Comparison of ENCODE assay signal across 9 mouse cellular contexts in the genomic region with DNA sequence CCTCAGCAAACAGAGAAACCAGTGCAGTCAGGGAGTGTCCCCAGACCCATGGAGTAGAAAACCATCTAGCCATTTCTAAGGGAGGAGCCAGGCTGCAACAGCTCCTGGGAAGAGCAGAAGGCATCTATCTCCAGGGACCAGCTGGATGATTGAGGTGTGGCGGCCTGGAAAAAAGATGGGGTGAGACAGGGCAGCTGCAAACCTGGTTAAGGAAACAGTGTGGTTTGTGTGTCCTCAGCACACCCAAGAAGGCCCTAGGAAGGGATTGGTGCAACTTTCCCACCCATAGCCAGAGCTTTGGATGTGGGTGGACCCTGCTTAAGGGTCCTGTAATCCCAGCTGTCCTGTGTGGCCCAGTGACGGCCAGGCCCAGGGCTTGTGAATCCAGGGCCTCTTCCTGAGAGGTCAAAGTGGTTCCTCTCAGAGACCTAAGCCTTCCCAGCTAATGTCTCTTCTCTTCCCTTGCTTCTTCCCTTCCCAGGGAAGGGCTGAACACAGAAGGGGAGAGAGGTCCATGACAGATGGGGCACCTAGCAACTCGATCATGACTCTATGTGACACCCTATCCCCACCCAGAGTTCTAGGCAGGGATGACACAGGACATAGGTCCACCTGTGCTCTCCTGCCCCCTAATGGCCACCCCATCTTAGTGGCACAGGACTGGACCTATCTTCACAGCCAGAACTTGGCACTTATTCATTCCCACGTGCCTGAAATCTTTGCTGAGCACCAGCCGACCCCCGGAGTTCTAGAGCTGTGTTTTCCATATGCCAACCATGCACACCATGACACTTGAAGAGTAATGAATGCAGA. TPM values are rescaled to one million over a fixed set of nuclear protein-coding genes. Genes with fewer than 3 reads are reported as not detected.
A peak's percentile ranks its signal among the peaks of the same experiment; 100 is the strongest.
DNase-seq lines count a peak whose midpoint lies in the region; TF ChIP-seq lines count a peak whose summit lies in the region.
"Had no signal": no experiment of that assay in that cellular context is flagged by ENCODE, and none has a peak within 500 bp of the region (broad histone marks: within the 10 kb centered on the region; RNA-seq: fewer than 3 reads in every experiment).

No protein-coding gene starts in this region.

- 56% methylated on average over 6 of the region's 6 CpGs for WGBS in thymus, adult 2 months

- no peaks in the 10 kb centered on the region for H3K4me1 ChIP-seq in thymus, adult 2 months (replicated peaks; ENCODE audit: control insufficient read depth, insufficient read depth, low read length)
- H3K4me1 ChIP-seq: neural tube, embryonic 13.5 days had no signal

- no peaks in the 10 kb centered on the region for H3K36me3 ChIP-seq in thymus, adult 2 months (ENCODE audit: control insufficient read depth, insufficient read depth, low read length)
- H3K36me3 ChIP-seq: neural tube, embryonic 13.5 days had no signal

- H3K27ac ChIP-seq in thymus, adult 2 months (ENCODE audit: control insufficient read depth, insufficient read depth, low read length) = no peak overlapping the region
- H3K27ac ChIP-seq: neural tube, embryonic 13.5 days had no signal

- no peak for TF ChIP-seq CTCF in thymus, adult 2 months (IDR thresholded peaks at IDR 0.05; ENCODE audit: borderline replicate concordance, control insufficient read depth, extremely low read depth, insufficient read depth, low read length, poor library complexity)

- peak; percentile 54 for DNase-seq in thymus, adult 2 months
- DNase-seq in thymus, adult 18-20 months = no peak
- peak; percentile 54 for DNase-seq in adrenal gland, postnatal 25 days
- DNase-seq in gastrocnemius, postnatal 10 days = peak; percentile 40
- DNase-seq in kidney, postnatal 14 days = peak; percentile 50
- DNase-seq in natural killer cell, adult 2 months (ENCODE audit: low spot score in 2 of 2) = peak; percentile 36 to 71
- no peak for DNase-seq in layer of hippocampus, adult 9-11 months
- no peak for DNase-seq in left cerebral cortex, adult 9 months (ENCODE audit: low spot score in 2 of 2)

- H3K27me3 ChIP-seq in thymus, adult 2 months (ENCODE audit: control insufficient read depth, insufficient read depth, low read length) = no peaks in the 10 kb centered on the region
- H3K27me3 ChIP-seq: neural tube, embryonic 13.5 days had no signal

- H3K4me3 ChIP-seq in thymus, adult 2 months (ENCODE audit: control insufficient read depth, insufficient read depth, low read length) = no peak overlapping the region
- H3K4me3 ChIP-seq: neural tube, embryonic 13.5 days had no signal

- TF ChIP-seq POLR2A in thymus, adult 2 months (IDR thresholded peaks at IDR 0.05; ENCODE audit: control insufficient read depth, extremely low read depth, insufficient read depth, low read length, poor library complexity) = no peak

RNA-seq across cellular contexts. Expression of gene Purb, which starts 14.2 kb away (rescaled TPM):
- 12.7 and 17.8 TPM in 2 replicates for polyA plus RNA-seq in thymus, adult 2 months (2012; rRNA removed)
- total RNA-seq in adrenal gland, postnatal 25 days (2021) = 72.5 and 73.5 TPM in 2 replicates
- total RNA-seq in gastrocnemius, postnatal 10 days (2021) = 10 to 100 TPM; 55.6 to 58.4 TPM

RNA-seq across cellular contexts. Expression of gene Myo1g, which starts 30.9 kb away (rescaled TPM):
- 202 and 216 TPM in 2 replicates for polyA plus RNA-seq in thymus, adult 2 months (2012; rRNA removed)
- total RNA-seq in adrenal gland, postnatal 25 days (2021) = 0.48 and 1.3 TPM in 2 replicates
- total RNA-seq in gastrocnemius, postnatal 10 days (2021) = 1 to 10 TPM; 1.6 to 2.5 TPM

RNA-seq across cellular contexts. Expression of gene H2afv, which starts 45.7 kb away (rescaled TPM):
- 163 and 178 TPM in 2 replicates for polyA plus RNA-seq in thymus, adult 2 months (2012; rRNA removed)
- 75.0 and 84.5 TPM in 2 replicates for total RNA-seq in adrenal gland, postnatal 25 days (2021)
- total RNA-seq in gastrocnemius, postnatal 10 days (2021) = 10 to 100 TPM; 66.2 to 67.3 TPM

RNA-seq across cellular contexts. Expression of gene Ccm2, which starts 56.8 kb away (rescaled TPM):
- polyA plus RNA-seq in thymus, adult 2 months (2012; rRNA removed) = 450 and 470 TPM in 2 replicates
- 31.5 and 38.4 TPM in 2 replicates for total RNA-seq in adrenal gland, postnatal 25 days (2021)
- total RNA-seq in gastrocnemius, postnatal 10 days (2021) = 10 to 100 TPM; 25.9 to 28.1 TPM

Comparison
In these comparisons a context has a peak if more than half of its experiments do, and no peak if none do; other contexts are left out.
1. DNase-seq: peak in thymus, adult 2 months (single experiment), adrenal gland, postnatal 25 days (single experiment), gastrocnemius, postnatal 10 days (single experiment), kidney, postnatal 14 days (single experiment) and natural killer cell, adult 2 months (2 of 2); none in thymus, adult 18-20 months (0 of 2), layer of hippocampus, adult 9-11 months (single experiment) and left cerebral cortex, adult 9 months (0 of 2).